Mouse (Mus musculus): ENCODE data around the gene Afmid. TPM values are rescaled to one million over a fixed set of nuclear protein-coding genes. Genes with fewer than 3 reads are reported as not detected.

The Afmid gene
- polyA plus RNA-seq, 2 experiments = 7.5 to 7.6 TPM

DNA sequence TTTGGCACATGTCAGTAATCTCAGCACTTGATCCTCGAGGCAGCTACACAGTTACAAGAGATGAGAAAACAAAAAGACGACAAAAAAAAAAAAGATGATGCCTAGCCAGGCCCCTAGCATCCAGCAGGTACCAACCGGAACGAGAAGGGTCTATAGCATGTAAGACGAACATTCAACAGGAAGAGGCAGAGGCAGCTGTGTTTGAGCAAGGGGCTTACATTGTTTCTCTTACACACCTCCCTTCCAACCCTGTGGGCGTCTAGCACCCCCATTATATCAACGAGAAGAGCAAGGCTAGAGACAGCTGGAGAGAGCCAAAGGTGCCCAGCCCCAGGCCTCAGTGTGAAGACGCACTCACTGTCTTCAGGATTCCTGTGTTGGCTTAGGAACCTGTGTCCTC, 1.2 kb downstream of the Afmid start:
- Histone ChIP-seq H3K4me3 (ENCODE audit: insufficient read depth in 1 of 2, low read depth in 2 of 2, low read length in 2 of 2) (no peak overlapping the region; a peak in 1 of 4 replicates), H3K36me3 (replicated peaks; ENCODE audit: control insufficient read depth, insufficient read depth, low read depth) (peaks cover 23% of the 10 kb centered on the region), H3K27ac (no peak overlapping the region; the same call in 1 of the 2 replicates), H3K9ac (replicated peaks) (no peak overlapping the region), H3K9me3 (ENCODE audit: control insufficient read depth, low read length) (no peaks in the 10 kb centered on the region), H3K4me2 (ENCODE audit: low read depth) (peak overlapping the region; percentile 90), H3K27me3 (ENCODE audit: control insufficient read depth, insufficient read depth, low read length) (no peaks in the 10 kb centered on the region), H3K4me1 (replicated peaks; ENCODE audit: control insufficient read depth in 2 of 2, insufficient read depth in 2 of 2, low read length in 1 of 2) (peaks cover 53 to 74% of the 10 kb centered on the region in 2 experiments)
- DNase-seq (ENCODE audit: low read depth in 3 of 3, low spot score in 3 of 3) = no peak
- TF ChIP-seq EP300 (IDR thresholded peaks at IDR 0.05; ENCODE audit: low read depth) = no peak
- no peak for TF ChIP-seq CTCF (IDR thresholded peaks at IDR 0.05; ENCODE audit: low read depth)
- ATAC-seq (ENCODE audit: insufficient read depth) = no peak
- 77% methylated on average over 8 of the region's 8 CpGs for WGBS (ENCODE audit: insufficient replicate concordance)

DNA sequence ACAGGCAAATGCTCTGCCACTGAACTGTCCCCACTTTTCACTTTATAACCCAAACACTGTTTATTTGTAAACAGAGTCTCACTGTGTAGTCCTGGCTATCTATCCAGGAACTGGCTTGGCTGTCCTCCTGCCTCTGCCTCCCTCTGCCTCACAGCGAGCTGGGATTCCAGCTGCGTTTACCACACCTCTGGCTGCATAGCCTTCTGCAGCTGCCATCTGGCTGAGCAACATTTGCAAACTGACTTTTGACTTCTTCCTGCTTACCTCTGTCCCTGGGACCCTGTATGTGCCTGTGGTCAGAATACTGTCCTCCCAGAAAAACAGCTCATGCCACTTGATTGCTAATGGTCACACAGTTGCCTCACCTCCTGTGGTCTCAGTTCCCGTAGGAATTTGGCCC, 1.7 kb downstream of the Afmid start:
- peak overlapping the region; percentile 10; the same call in 1 of the 2 replicates for H3K9ac ChIP-seq (replicated peaks)
- H3K27me3 ChIP-seq (ENCODE audit: control insufficient read depth, insufficient read depth, low read length) = no peaks in the 10 kb centered on the region
- peaks cover 53 to 74% of the 10 kb centered on the region in 2 experiments for H3K4me1 ChIP-seq (replicated peaks; ENCODE audit: control insufficient read depth in 2 of 2, insufficient read depth in 2 of 2, low read length in 1 of 2)
- H3K9me3 ChIP-seq (ENCODE audit: control insufficient read depth, low read length) = no peaks in the 10 kb centered on the region
- ATAC-seq (ENCODE audit: insufficient read depth) = no peak
- peak overlapping the region; percentile 90 for H3K4me2 ChIP-seq (ENCODE audit: low read depth)
- no peak for DNase-seq (ENCODE audit: low read depth in 3 of 3, low spot score in 3 of 3)
- H3K27ac ChIP-seq = peak overlapping the region; percentile 6; the same call in 1 of the 2 replicates
- H3K4me3 ChIP-seq (ENCODE audit: insufficient read depth in 1 of 2, low read depth in 2 of 2, low read length in 2 of 2) = no peak overlapping the region
- 62% methylated on average over 3 of the region's 3 CpGs for WGBS (ENCODE audit: insufficient replicate concordance)
- H3K36me3 ChIP-seq (replicated peaks; ENCODE audit: control insufficient read depth, insufficient read depth, low read depth) = peaks cover 20% of the 10 kb centered on the region
- TF ChIP-seq EP300 (IDR thresholded peaks at IDR 0.05; ENCODE audit: low read depth) = no peak
- no peak for TF ChIP-seq CTCF (IDR thresholded peaks at IDR 0.05; ENCODE audit: low read depth)

DNA sequence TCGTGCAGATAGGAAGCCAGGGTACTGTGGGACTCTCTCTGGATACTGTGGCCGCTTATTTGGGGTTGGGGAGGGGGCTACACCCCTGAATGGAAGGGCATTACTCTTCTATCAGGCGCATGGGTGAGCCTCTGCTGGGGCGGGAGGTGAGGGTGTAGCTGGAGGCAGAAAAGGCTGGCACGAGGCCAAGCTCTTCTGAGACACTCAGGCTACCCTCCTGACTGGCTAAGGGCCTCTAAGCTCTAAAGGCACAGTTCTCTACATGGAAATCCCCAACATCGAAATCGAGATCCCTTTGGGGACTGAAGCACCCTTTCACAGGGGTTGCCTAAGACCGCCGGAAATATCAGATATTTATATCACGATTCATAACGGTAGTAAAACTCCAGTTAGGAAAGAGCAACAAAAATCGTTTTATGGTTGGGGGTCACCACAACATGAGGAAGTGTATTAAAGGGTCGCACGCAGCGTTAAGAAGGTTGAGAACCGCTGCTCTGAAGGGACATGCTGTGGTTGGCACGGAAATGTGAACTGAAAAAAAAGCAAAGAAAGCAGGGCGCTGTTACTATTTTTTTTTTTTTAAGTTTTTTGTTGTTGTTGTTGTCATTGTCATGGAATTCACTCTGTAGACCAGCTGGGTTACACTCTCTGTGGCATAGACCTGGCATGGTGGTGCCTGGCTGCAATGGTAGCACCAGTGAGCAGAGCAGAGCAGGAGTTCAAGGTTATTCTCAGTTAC, 2.6 kb downstream of the Afmid start:
- Histone ChIP-seq H3K4me2 (ENCODE audit: low read depth) (peak overlapping the region; percentile 45), H3K9me3 (ENCODE audit: control insufficient read depth, low read length) (no peaks in the 10 kb centered on the region), H3K4me3 (ENCODE audit: insufficient read depth in 1 of 2, low read depth in 2 of 2, low read length in 2 of 2) (no peak overlapping the region), H3K4me1 (replicated peaks; ENCODE audit: control insufficient read depth in 2 of 2, insufficient read depth in 2 of 2, low read length in 1 of 2) (peaks cover 53 to 75% of the 10 kb centered on the region in 2 experiments), H3K9ac (replicated peaks) (no peak overlapping the region; the same call in 1 of the 2 replicates), H3K36me3 (replicated peaks; ENCODE audit: control insufficient read depth, insufficient read depth, low read depth) (peaks cover 10% of the 10 kb centered on the region), H3K27me3 (ENCODE audit: control insufficient read depth, insufficient read depth, low read length) (no peaks in the 10 kb centered on the region), H3K27ac (peak overlapping the region; percentile 79)
- no peak for TF ChIP-seq EP300 (IDR thresholded peaks at IDR 0.05; ENCODE audit: low read depth)
- no peak for TF ChIP-seq CTCF (IDR thresholded peaks at IDR 0.05; ENCODE audit: low read depth)
- no peak for DNase-seq (ENCODE audit: low read depth in 3 of 3, low spot score in 3 of 3)
- WGBS (ENCODE audit: insufficient replicate concordance) = 44% methylated on average over 18 of the region's 18 CpGs
- ATAC-seq (ENCODE audit: insufficient read depth) = no peak

DNA sequence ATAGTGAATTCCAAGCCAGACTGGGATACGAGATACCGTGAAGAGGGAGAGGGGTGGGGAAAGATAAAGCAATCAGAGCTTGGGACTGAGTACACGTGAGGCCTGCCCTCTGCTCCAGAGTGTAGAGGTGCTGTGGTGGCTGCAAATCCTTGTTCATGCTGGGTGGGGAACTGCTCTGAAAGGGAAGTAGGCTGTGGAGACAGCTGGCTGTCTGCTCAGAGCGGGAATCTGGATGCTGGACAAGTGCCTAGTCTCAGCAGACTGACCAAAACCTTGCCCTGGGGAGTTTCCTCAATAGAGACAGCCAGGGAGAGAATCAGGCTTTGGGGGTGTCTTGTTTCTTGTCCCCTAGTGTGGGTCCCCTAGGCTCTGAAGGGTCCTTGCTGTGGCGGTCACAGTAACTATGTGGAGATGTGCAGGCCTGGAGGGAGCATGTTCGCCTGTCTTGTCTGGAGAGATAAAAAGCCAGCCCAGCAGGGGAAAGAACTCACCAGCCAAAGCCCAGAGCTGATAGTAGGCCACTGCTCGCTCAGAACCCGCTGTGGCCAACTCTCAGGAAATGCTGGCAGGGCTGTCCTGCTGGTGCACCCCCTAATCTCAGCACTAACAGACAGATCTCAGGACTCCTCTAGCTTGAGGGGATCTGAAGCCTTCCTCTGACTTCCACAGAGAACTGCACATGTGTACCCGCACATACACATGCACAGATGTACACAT, 3.3 kb downstream of the Afmid start:
- H3K4me2 ChIP-seq (ENCODE audit: low read depth) = peak overlapping the region; percentile 45
- H3K4me1 ChIP-seq (replicated peaks; ENCODE audit: control insufficient read depth in 2 of 2, insufficient read depth in 2 of 2, low read length in 1 of 2) = peaks cover 48 to 72% of the 10 kb centered on the region in 2 experiments
- peak; percentile 32; the same call in 1 of the 2 replicates for ATAC-seq (ENCODE audit: insufficient read depth)
- no peak for DNase-seq (ENCODE audit: low read depth in 3 of 3, low spot score in 3 of 3)
- 7% methylated on average over 9 of the region's 9 CpGs for WGBS (ENCODE audit: insufficient replicate concordance)
- TF ChIP-seq CTCF (IDR thresholded peaks at IDR 0.05; ENCODE audit: low read depth) (no peak), EP300 (IDR thresholded peaks at IDR 0.05; ENCODE audit: low read depth) (peak; percentile 33)
- H3K9ac ChIP-seq (replicated peaks) = peak overlapping the region; percentile 28
- H3K27ac ChIP-seq = peak overlapping the region; percentile 79
- no peaks in the 10 kb centered on the region for H3K27me3 ChIP-seq (ENCODE audit: control insufficient read depth, insufficient read depth, low read length)
- H3K36me3 ChIP-seq (replicated peaks; ENCODE audit: control insufficient read depth, insufficient read depth, low read depth) = peaks cover 3% of the 10 kb centered on the region
- no peak overlapping the region for H3K4me3 ChIP-seq (ENCODE audit: insufficient read depth in 1 of 2, low read depth in 2 of 2, low read length in 2 of 2)
- no peaks in the 10 kb centered on the region for H3K9me3 ChIP-seq (ENCODE audit: control insufficient read depth, low read length)

DNA sequence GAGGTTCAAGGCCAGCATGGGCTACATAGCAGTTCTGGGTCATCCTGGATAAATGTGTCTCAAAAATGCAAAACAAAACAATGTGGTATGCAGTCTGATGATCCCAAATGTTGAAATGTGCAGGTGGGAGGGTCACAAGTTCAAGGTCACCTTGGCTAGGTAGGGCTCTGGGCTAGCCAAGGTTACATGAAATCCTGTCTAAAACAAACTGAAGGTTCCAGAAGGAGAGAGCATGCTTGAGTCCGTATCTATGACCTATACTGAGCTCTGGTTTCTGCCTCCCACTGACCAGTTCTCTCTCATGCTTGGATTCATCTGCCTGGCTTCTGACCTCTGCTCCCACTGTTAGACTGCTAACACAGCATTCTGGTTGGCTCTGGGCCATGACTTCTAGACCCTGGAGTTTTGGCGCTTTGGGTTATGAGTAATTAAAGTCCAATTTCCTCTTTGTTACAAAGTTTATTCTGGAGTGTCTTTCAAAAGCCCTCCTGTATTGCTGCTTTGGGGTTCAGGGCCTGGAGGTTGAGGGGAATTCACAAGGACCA, 4.0 kb downstream of the Afmid start:
- H3K9ac ChIP-seq (replicated peaks) = peak overlapping the region; percentile 15; the same call in 1 of the 2 replicates
- H3K27ac ChIP-seq = peak overlapping the region; percentile 79
- WGBS (ENCODE audit: insufficient replicate concordance) = 63% methylated on average over 2 of the region's 2 CpGs
- H3K4me1 ChIP-seq (replicated peaks; ENCODE audit: control insufficient read depth in 2 of 2, insufficient read depth in 2 of 2, low read length in 1 of 2) = peaks cover 46 to 68% of the 10 kb centered on the region in 2 experiments
- no peak overlapping the region for H3K4me3 ChIP-seq (ENCODE audit: insufficient read depth in 1 of 2, low read depth in 2 of 2, low read length in 2 of 2)
- H3K9me3 ChIP-seq (ENCODE audit: control insufficient read depth, low read length) = no peaks in the 10 kb centered on the region
- TF ChIP-seq EP300 (IDR thresholded peaks at IDR 0.05; ENCODE audit: low read depth) (no peak), CTCF (IDR thresholded peaks at IDR 0.05; ENCODE audit: low read depth) (no peak)
- ATAC-seq (ENCODE audit: insufficient read depth) = no peak
- peak overlapping the region; percentile 25 for H3K4me2 ChIP-seq (ENCODE audit: low read depth)
- no peak for DNase-seq (ENCODE audit: low read depth in 3 of 3, low spot score in 3 of 3)
- H3K36me3 ChIP-seq (replicated peaks; ENCODE audit: control insufficient read depth, insufficient read depth, low read depth) = no peaks in the 10 kb centered on the region
- no peaks in the 10 kb centered on the region for H3K27me3 ChIP-seq (ENCODE audit: control insufficient read depth, insufficient read depth, low read length)
